Mouse (Mus musculus) adrenal gland, adult 18-20 months (tissue): Measurements from ENCODE around the gene Xrcc5. TPM values are rescaled to one million over a fixed set of nuclear protein-coding genes. Genes with fewer than 3 reads are reported as not detected.

Source experiments
- DNase-seq, 2 experiments: peaks; one replicate each; pipeline ENCODE4 v3.0.0; 2021 to 2022; ENCODE audit warnings: low spot score in 2 of 2
- total RNA-seq, 2 experiments: library from RNA; stranded (reverse); gene quantifications; 1 replicate in 1 of 2; 2 replicates in 1 of 2; pipeline ENCODE4 v1.2.3; 2021

Gene Xrcc5
- total RNA-seq, 2 experiments from 2014 or later = 10.0 to 11.2 TPM

DNA sequence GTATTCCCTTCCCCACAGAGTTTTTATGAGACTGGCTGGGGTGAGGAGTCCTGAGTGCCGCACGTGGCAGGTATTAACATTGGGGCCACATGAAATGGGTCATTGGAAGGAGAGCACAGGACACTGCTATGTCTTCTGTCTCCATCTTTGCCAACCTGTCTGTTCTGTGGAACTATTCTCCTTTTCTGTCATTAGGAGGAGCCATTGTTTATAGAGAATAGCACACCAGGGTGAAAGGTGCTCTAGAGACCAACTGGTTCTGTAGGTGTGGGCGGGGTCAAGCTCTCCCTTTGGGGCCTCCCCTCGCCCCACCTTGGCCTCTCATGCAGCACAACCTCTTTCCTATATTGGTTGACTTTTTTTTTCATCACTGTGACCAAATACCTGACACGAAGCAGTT is 129.7 kb downstream of the Xrcc5 start:
- DNase-seq = no peak

GRCm38 (mm10) chr1:72439146-72439545 is 131.9 kb downstream of the Xrcc5 start:
- no peak for DNase-seq

- DNase-seq = no peak
Observed at GRCm38 (mm10) chr1:72442747-72443146, 135.5 kb downstream of the Xrcc5 start.

Other genes starting within 250 kb of the Xrcc5 start
- gene Mreg, start 95.1 kb upstream of the Xrcc5 start, total RNA-seq = 1 to 10 TPM; 2.2 to 2.3 TPM
- gene Pecr, start 23.1 kb upstream of the Xrcc5 start, total RNA-seq = 10 to 100 TPM; 26.5 to 30.5 TPM
- under 1 TPM; 0.33 to 0.48 TPM for gene Tmem169, start 23.1 kb upstream of the Xrcc5 start, total RNA-seq
- under 1 TPM; 0.38 to 0.50 TPM for gene March4, start 229.5 kb downstream of the Xrcc5 start, total RNA-seq